Mouse (Mus musculus): ENCODE results near the gene F2.
A peak's percentile ranks its signal among the peaks of the same experiment; 100 is the strongest.

DNA sequence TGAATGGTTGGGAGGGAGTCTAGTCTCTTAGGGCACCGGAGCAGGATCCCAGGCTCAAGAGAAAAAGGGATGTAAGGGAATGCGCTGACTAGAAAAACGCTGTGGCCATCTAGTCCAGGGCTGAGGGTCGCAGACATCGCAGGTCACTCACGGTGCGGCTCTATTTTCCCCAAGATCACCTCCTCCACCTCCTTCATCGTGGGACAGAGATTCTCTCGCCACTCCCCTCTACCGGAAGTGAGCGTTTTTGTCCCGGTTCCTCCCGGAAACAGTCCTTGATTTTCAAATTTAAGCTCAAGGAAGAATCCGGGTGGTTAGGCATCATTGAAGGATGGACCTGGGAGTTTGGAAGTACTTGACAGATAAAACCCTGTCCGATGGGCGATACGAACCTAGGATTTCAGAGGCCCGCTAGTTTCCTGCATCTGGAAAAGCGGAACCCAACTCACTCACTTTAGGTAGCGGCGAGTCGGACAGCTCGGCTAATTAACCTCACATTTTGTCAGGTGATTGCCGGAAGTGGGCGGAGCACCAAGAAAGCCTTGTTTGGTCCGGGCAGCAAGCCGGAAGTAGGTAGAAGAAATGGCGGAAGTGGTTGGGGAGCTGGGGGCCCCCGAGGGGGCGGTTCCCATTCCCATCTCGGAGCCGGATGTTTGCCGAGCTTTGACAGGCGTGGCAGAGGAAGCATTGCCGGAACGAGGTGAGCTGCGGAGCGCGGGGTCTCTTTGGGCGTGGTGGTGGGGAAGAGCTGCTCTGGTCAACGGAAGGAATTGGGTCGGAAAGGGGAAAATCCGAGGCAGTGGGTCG, 13.5 kb upstream of the F2 start, which contains the start of the genes Zfp408 and Arhgap1:
- TF ChIP-seq CTCF (IDR thresholded peaks at IDR 0.05; ENCODE audit: control insufficient read depth, insufficient read depth, low read length) (no peak), POLR2A (IDR thresholded peaks at IDR 0.05; ENCODE audit: borderline replicate concordance, control insufficient read depth, low read depth, low read length) (peak; percentile 70; the same call in 1 of the 2 replicates)
